Mouse (Mus musculus): ENCODE measurements around the gene Podxl. TPM values are rescaled to one million over a fixed set of nuclear protein-coding genes. Genes with fewer than 3 reads are reported as not detected.

Podxl gene
- polyA plus RNA-seq, 1 experiment from 2014 or later = 16.3 TPM

DNA sequence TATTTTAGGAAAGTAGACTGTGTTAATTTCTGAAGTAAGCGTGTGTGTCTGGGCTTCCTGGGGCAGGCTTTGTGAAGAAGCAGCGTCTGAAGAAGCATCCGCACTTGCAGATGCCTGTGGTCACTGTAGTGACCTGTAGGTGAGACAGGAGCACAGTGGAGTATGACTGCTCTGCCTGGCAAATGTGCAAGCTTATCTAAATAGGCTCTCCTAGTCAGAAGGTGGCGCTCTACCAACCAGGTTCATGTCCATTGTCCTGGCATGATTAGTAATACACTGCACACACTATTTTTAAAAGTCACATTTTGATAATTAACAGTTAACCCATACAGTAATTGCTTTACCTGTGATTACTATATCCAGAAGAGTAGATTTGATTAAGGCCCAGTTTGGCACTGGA lies 85.6 kb downstream of the Podxl start:
- H3K9me3 ChIP-seq (ENCODE audit: control insufficient read depth, low read length) = no peaks in the 10 kb centered on the region
- H3K9ac ChIP-seq (ENCODE audit: low read length) = no peak overlapping the region
- no peaks in the 10 kb centered on the region for H3K27me3 ChIP-seq (ENCODE audit: control insufficient read depth, insufficient read depth, low read length)
- H3K4me2 ChIP-seq (ENCODE audit: low read length) = no peak overlapping the region
- ATAC-seq (ENCODE audit: insufficient number of reproducible peaks, insufficient read depth, low FRiP score, low read depth) = no peak
- H3K27ac ChIP-seq (replicated peaks in 1 of 2; ENCODE audit: control insufficient read depth in 1 of 2, insufficient read depth in 1 of 2, low read depth in 2 of 2, low read length in 2 of 2) = no peak overlapping the region
- no peak overlapping the region for H3K4me3 ChIP-seq (ENCODE audit: control insufficient read depth in 1 of 2, insufficient read depth in 1 of 2, low read depth in 1 of 2, low read length in 2 of 2)
- H3K36me3 ChIP-seq (ENCODE audit: control insufficient read depth, insufficient read depth, low read length) = peaks cover 44% of the 10 kb centered on the region
- 71% methylated on average over 4 of the region's 4 CpGs for WGBS
- no peaks in the 10 kb centered on the region for H3K4me1 ChIP-seq (ENCODE audit: control insufficient read depth in 2 of 2, insufficient read depth in 2 of 2, low read length in 2 of 2)

Other genes starting within 250 kb of the Podxl start
- 198 and 201 TPM in 2 replicates for gene Mkln1, start 165.2 kb downstream of the Podxl start, polyA plus RNA-seq (2014; fragmentation: Nextera tagmentation; extraction: Ambion mirVana)

All from heart, embryonic 14.5 days (tissue).